Mouse (Mus musculus): ENCODE data around the gene Gm20498.
"Not testable (repeated sequence)": the region's sequence is repeated elsewhere in the genome, so short reads cannot be mapped to it uniquely, and the experiment has no call there.

DNA sequence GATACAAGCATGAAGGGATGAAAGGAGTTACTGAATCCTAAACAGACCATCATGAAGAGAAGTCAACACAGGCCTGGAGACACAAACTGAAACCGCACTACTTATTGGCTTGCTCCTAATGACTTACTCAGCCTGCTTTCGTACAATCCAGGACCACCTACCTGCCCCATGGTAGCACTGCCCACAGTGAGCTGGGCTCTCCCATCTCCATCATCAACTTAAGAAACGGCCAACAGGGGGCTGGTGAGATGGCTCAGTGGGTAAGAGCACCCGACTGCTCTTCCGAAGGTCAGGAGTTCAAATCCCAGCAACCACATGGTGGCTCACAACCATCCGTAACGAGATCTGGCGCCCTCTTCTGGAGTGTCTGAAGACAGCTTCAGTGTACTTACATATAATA lies 2.1 kb downstream of the Gm20498 start:
- TF ChIP-seq CTCF (IDR thresholded peaks at IDR 0.05; ENCODE audit: extremely low read depth, insufficient read depth, insufficient read length, insufficient replicate concordance); POLR2A (IDR thresholded peaks at IDR 0.05; ENCODE audit: low read depth, low read length): not testable (repeated sequence)

All from spleen, adult 2 months (tissue).